Mouse (Mus musculus) frontal cortex, adult 2 months (tissue): ENCODE data around the gene Pgrmc1. TPM values are rescaled to one million over a fixed set of nuclear protein-coding genes. Genes with fewer than 3 reads are reported as not detected.

Experiments
- DNase-seq, 2 experiments: peaks; one replicate each; pipeline ENCODE4 v3.0.0; 2022; ENCODE audit warnings: low spot score in 1 of 2; ENCODE audit errors: extremely low spot score in 1 of 2
- polyA plus RNA-seq: library from polyadenylated mRNA; depleted of rRNA; stranded (reverse); fragments of >200 nt; gene quantifications from 2 replicates; pipeline ENCODE4 v1.2.3, GENCODE M21; 2012; rRNA removed

Pgrmc1 gene
- polyA plus RNA-seq, 1 experiment, result 295 TPM

DNA sequence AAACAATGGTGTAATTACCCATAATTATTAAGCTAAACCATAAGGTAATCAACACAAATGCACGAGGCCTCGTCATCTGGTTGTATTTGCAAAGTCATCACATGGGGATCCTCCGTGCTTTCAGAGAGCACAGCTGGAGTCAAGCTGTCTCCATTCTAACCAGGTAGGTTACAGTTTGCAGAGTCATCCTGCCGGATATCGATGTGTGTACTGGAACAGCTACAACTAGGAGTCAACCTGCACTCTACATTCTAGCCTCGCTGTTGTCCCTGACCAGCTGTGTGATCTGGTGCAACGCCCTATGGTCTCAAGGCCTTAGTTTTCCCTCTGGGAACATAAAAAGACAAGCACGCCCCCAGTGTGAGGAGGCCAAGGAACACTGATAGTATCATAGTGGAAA is 2.1 kb downstream of the Pgrmc1 start:
- no peak for DNase-seq

DNA sequence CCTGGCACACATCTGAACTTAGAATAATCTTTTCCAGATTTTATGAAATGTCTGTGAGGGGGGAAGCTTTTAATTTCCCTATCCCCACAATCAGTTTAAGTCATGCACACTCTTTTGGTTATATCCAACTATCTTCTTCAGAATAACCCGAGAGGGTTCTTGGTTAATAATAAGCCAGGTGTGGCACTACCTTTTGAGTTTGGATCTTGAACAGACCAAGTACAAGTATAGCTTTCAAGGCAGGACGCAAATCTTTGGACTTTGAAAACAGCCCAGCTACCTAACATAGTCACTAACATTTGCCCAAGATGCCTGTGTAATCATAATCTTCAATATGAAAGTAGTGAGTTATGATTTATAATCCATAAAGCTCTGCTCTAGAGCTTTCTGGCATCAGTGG is 4.9 kb downstream of the Pgrmc1 start:
- no peak for DNase-seq

DNA sequence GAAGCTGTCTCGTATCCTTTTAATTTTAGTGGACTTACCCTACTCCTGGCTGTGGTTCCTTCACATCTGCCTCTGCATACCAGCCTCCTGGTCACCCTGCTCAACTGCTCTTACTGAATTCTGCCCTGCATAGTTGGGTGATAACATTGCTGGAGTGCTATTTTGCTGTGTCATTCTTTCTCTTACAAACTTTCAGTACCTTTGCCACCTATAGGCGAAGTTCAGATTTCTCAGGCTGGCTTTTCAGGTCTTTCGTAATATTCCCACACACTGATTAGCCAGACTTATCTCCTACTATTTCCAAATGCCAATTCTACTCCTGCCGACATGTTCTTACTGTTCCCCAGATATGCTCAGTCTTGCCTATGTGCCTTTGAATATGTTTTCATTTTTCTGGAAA is 6.0 kb downstream of the Pgrmc1 start:
- DNase-seq, result no peak

DNA sequence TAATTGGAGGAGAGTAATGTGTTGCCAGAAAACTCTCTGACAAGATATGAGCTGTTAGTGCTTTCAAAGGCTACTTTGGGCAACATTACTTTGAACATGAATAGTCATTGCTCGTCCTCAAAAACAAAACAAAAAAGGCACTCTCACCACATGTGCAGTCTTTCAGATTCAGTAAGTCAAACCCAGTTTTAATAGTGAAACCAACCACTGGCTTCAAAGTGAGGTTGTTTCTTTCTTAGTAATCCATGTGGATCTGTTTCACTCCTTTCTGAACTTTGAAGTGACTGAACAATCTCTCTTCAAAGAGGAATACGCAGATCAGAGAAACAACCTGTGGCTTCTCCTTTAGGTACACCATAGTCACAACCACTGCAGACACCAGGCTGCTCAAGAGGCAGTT is 11.1 kb downstream of the Pgrmc1 start:
- no peak for DNase-seq

DNA sequence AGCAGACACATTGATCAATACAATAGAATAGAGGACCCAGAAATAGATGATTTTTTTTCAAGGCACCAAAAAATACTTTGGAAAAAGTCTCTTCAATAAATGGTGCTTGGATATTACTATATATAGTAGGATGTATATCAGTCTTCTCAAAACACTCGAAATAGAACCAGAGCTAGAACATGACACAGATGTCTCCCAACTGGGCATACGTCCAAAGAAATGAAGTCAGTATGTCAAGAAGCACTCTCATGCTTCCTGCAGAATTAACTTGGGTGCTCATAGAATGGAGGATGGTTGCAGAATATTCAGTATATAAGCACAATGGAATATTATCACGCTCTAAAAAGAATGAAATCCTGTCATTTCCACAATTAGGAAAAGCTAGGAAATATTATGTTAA is 30.1 kb downstream of the Pgrmc1 start:
- DNase-seq, result peak; percentile 16 to 53

DNA sequence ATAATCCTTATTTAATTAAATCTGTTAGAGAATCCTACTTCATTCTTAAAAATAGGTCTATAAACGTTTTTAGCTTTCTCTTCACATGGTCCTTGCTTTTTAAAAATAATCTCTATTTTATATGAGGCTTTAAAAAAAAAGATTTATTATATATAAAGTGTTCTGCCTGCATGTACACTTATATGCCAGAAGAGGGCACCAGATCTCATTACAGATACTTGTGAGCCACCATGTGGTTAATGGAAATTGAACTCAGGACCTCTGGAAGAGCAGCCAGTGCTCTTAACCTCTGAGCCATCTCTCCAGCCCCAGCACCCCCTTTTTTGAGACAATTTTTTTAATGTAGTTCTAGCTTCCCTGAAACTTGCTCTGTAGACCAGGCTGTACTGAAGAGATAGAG is 32.8 kb downstream of the Pgrmc1 start:
- DNase-seq, result no peak

DNA sequence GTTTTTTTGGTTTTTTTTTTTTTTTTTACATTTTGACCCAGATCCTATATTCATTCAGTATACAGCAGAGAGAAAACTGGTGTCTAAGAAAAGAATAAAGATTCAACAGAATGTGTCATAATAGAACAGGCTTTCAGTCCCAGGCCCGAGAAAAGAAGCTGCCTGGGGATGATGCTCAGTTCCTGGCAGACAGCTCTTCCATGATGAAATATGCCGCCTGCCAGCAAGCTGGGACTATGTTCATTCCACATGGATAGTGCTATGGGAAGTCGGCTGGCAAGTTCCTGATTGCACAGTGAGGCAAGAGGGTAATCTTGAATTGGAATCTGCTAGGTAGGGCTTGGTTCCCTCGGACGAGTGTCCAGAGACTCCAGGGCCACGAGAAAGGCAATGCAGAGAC is 42.0 kb downstream of the Pgrmc1 start:
- peak; percentile 1 to 37 for DNase-seq

DNA sequence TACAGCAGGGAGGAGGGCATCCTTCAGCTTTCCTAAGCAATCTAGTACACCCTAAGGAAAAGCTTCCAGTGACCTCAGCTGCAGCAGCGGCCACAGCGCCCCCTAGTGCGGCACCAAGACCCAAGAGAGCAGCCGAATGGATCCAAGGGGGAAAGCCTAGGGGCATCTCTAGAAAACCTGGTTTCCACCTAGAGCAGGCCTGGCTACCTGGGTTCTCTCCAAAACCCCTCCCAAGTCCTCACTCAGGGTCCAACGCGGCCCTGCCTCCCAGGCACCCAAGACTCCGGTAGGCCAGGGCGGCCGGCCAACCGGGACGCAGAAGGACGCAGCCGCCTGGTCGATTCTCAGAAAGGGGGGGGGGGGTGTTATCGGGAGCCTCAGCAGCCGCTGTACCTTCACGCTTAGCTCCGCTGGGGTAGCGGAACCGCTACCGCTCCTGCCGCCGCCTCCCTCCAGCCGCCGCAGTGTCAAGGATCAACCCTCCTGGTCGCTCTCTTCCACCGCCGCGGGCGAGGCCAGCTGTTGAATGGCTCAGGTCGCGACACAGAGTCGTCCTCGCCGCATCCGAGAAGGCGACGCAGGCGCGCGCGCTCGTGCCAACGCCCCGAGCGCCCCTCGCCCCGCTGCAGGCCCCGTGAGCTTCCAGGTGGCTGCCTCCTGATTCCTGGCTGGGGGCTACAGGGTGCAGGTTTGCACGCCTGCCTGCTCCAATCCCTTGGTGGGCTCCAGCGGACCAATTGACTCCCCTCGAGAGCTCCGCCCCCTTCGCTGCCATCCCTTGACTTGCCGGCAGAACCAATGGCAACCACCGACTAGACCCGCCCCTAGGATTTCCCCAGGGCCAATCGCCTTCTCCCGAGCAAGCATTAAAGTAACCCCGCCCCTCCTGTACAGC is 46.9 kb downstream of the Pgrmc1 start, which contains the start of gene Akap17b:
Akap17b (minus strand) TSS at position 739 of the 895 bp plus-strand sequence.
- peak; percentile 75 to 82 for DNase-seq

Other genes starting within 250 kb of the Pgrmc1 start
- not detected in 2 replicates for gene Gm6268, start 196.9 kb upstream of the Pgrmc1 start, polyA plus RNA-seq
- gene Gm14569, start 106.4 kb upstream of the Pgrmc1 start, polyA plus RNA-seq, result 0.25 and 0.34 TPM in 2 replicates
- gene Akap17b, start 47.2 kb downstream of the Pgrmc1 start, polyA plus RNA-seq, result 10.6 and 12.6 TPM in 2 replicates
- 0.74 and 0.96 TPM in 2 replicates for gene Slc25a43, start 145.5 kb downstream of the Pgrmc1 start, polyA plus RNA-seq
- 474 and 486 TPM in 2 replicates for gene Slc25a5, start 197.4 kb downstream of the Pgrmc1 start, polyA plus RNA-seq